Mouse (Mus musculus) olfactory bulb, adult 2 months (tissue): Measurements from ENCODE around the gene Ecel1. TPM values are rescaled to one million over a fixed set of nuclear protein-coding genes. Genes with fewer than 3 reads are reported as not detected.

Experiments used
- H3K27ac ChIP-seq: fragments of 200-500 bp; 2 replicates; pipeline ENCODE4 v1.5.1; 2012; ENCODE audit warnings: low read depth, low read length; ENCODE audit not compliant: insufficient read depth
- H3K4me1 ChIP-seq: fragments of 200-500 bp; 2 replicates; pipeline ENCODE4 v1.6.1; 2012; ENCODE audit warnings: low read length; ENCODE audit not compliant: control insufficient read depth, insufficient read depth
- H3K4me3 ChIP-seq: fragments of 200-500 bp; 2 replicates; pipeline ENCODE4 v1.5.1; 2012; ENCODE audit warnings: mild to moderate bottlenecking, low read depth, low read length, moderate library complexity; ENCODE audit not compliant: insufficient read depth
- CTCF ChIP-seq: fragments of 200-500 bp; IDR thresholded peaks from 2 replicates; pipeline ENCODE4 v1.5.1; 2012; ENCODE audit warnings: low read depth, mild to moderate bottlenecking, low read length, moderate library complexity; ENCODE audit not compliant: insufficient read depth
- POLR2A ChIP-seq: fragments of 200-500 bp; IDR thresholded peaks from 2 replicates; pipeline ENCODE4 v1.6.1; 2012; ENCODE audit warnings: mild to moderate bottlenecking, low read depth, low read length, moderate library complexity; ENCODE audit not compliant: insufficient read depth
- WGBS: fragments of 180-500 bp; shearing (Covaris S2); methylation state at CpG from one replicate; pipeline ENCODE4 v1.1.7; 2018; 5-methylcytosine and 5-hydroxymethylcytosine counted together
- polyA plus RNA-seq: library from polyadenylated mRNA; stranded (reverse); fragments of >200 nt; gene quantifications from 2 replicates; pipeline ENCODE4 v1.2.4, GENCODE M21; 2012; ENCODE audit warnings: low replicate concordance; ENCODE audit not compliant: missing spikeins, insufficient read depth, insufficient read length

Ecel1 gene
- polyA plus RNA-seq, 1 experiment, result not detected

DNA sequence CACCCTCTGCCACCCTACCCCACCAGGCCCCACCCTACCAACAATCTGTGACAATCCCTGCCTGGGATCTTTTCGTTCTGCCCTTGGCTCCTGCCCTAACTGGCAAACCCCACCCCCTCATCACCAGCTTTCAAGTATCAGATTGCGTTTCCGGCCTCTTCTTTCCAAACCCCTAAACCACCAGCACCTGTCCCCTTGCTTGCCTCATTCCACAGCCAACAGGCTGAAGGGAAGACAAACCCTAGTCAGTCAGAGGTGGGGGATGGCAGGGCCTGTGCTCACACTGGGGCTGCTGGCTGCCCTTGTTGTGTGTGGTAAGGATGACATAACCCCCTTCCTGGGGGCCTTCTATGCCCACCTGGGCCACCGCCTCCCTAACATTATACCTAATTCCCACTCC, 34.1 kb upstream of the Ecel1 start, which contains the start of gene Chrnd:
Gene Chrnd, plus strand, starts transcription at position 179 of the 400 bp plus-strand sequence.
- Histone ChIP-seq H3K4me1 (peaks cover 8% of the 10 kb centered on the region), H3K4me3 (no peak within 1 kb of the TSS), H3K27ac (no peak within 1 kb of the TSS)
- 62% methylated on average over 4 of the region's 4 CpGs for WGBS
- TF ChIP-seq POLR2A, result no peak
- no peak for TF ChIP-seq CTCF

GRCm38 (mm10) chr1:87187037-87187355, 30.7 kb upstream of the Ecel1 start:
- under 1% methylated on average over 15 of the region's 15 CpGs for WGBS

GRCm38 (mm10) chr1:87186261-87187036, 30.1 kb upstream of the Ecel1 start:
- H3K4me1 ChIP-seq, result peaks cover 19% of the 10 kb centered on the region
- 7% methylated on average over 54 of the region's 54 CpGs for WGBS
- H3K4me3 ChIP-seq, result peak overlapping the region; percentile 56
- H3K27ac ChIP-seq, result no peak overlapping the region
- no peak for TF ChIP-seq CTCF
- TF ChIP-seq POLR2A, result no peak

More at GRCm38 (mm10) chr1:87187037-87187355, 30.7 kb upstream of the Ecel1 start:
- Histone ChIP-seq H3K4me3 (peak overlapping the region; percentile 56), H3K27ac (no peak overlapping the region), H3K4me1 (peaks cover 19% of the 10 kb centered on the region)
- TF ChIP-seq CTCF (peak; percentile 95), POLR2A (no peak)

GRCm38 (mm10) chr1:87185526-87185925, 29.2 kb upstream of the Ecel1 start:
- 41% methylated on average over 13 of the region's 13 CpGs for WGBS
- TF ChIP-seq POLR2A (no peak), CTCF (no peak)
- Histone ChIP-seq H3K27ac (no peak overlapping the region), H3K4me1 (peaks cover 24% of the 10 kb centered on the region), H3K4me3 (no peak overlapping the region)

GRCm38 (mm10) chr1:87184751-87185139, 28.4 kb upstream of the Ecel1 start:
- Histone ChIP-seq H3K4me3 (peak overlapping the region; percentile 17; the same call in 1 of the 2 replicates), H3K27ac (no peak overlapping the region), H3K4me1 (peaks cover 29% of the 10 kb centered on the region)
- TF ChIP-seq CTCF, result peak; percentile 52; the same call in 1 of the 2 replicates
- TF ChIP-seq POLR2A, result no peak
- 8% methylated on average over 20 of the region's 20 CpGs for WGBS

- TF ChIP-seq POLR2A (no peak), CTCF (no peak)
- peaks cover 29% of the 10 kb centered on the region for H3K4me1 ChIP-seq
- H3K27ac ChIP-seq, result no peak overlapping the region
- H3K4me3 ChIP-seq, result peak overlapping the region; percentile 17; the same call in 1 of the 2 replicates
- WGBS, result 38% methylated on average over 15 of the region's 15 CpGs
Observed at GRCm38 (mm10) chr1:87183998-87184750, 27.9 kb upstream of the Ecel1 start.

DNA sequence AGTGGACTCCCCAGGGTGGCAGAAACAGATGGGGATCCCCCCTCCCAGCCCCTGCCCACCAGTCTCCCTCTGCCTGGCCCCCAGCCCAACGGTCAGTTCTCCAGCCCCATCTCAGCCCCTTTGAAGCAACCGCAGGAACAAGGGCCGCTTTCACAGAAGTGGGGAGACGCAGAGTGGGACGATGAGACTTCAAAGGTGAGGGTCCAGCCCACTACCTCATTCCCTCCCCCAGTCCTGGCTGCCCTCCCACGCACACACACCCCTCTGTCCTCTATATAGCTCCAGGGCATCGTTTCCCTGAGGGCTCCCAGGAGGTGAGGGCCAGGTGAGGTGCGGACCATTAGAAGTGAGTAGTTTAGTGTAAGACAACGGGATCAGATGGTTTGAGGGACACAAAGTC, 26.7 kb upstream of the Ecel1 start, which contains the start of gene Prss56:
Gene Prss56, plus strand, starts transcription at position 301 of the 400 bp plus-strand sequence.
- H3K27ac ChIP-seq, result no peak within 1 kb of the TSS
- H3K4me3 ChIP-seq, result no peak within 1 kb of the TSS
- WGBS, result 63% methylated on average over 9 of the region's 9 CpGs
- peaks cover 29% of the 10 kb centered on the region for H3K4me1 ChIP-seq
- TF ChIP-seq POLR2A (no peak), CTCF (no peak)

- H3K27ac ChIP-seq, result no peak overlapping the region
- H3K4me1 ChIP-seq, result peaks cover 30% of the 10 kb centered on the region
- no peak for TF ChIP-seq CTCF
- no peak for TF ChIP-seq POLR2A
- WGBS, result 39% methylated on average over 5 of the region's 5 CpGs
- H3K4me3 ChIP-seq, result no peak overlapping the region
Observed at GRCm38 (mm10) chr1:87180896-87181295, 24.6 kb upstream of the Ecel1 start.

DNA sequence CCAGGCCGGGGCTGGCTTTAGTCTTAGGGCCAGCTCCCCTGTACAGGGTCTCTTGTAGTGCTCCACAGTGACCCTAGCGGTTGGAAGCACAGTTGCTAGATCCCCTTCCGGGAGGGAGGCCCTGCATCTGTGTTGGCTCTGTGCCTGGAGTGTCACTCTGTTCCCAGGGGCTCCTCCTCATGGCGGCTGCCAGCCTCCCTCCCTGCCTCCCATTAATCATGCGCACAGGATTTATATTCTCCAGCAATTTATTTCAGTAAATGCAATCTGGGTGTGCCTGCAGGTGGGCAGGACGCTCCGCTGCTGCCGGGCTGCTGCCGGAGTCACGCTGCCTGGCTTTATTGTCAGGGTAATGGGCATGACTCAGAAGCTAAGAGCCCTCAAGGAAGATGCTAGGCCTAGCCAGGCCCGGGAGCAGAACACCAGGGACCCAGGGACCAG, 19.6 kb upstream of the Ecel1 start:
- peaks cover 35% of the 10 kb centered on the region for H3K4me1 ChIP-seq
- H3K4me3 ChIP-seq, result no peak overlapping the region
- peak overlapping the region; percentile 58; the same call in 1 of the 2 replicates for H3K27ac ChIP-seq
- TF ChIP-seq CTCF, result 0 out of 2 replicates have a peak, but pooled peaks have one; percentile 25
- no peak for TF ChIP-seq POLR2A
- WGBS, result 9% methylated on average over 11 of the region's 11 CpGs
